Mouse (Mus musculus) naive thymus-derived CD4-positive, alpha-beta T cell, adult 2 months (primary cell): ENCODE measurements around the gene Cry2.
"Not testable (repeated sequence)": the region's sequence is repeated elsewhere in the genome, so short reads cannot be mapped to it uniquely, and the experiment has no call there.

Experiments
- DNase-seq: peaks from one replicate; pipeline ENCODE4 v3.0.0-alpha.2; 2011; ENCODE audit warnings: low read depth

Gene Cry2

GRCm38 (mm10) chr2:92422388-92423135 lies 11.3 kb downstream of the Cry2 start:
- no peak for DNase-seq

GRCm38 (mm10) chr2:92421723-92422387 lies 12.0 kb downstream of the Cry2 start:
- DNase-seq, result no peak

DNA sequence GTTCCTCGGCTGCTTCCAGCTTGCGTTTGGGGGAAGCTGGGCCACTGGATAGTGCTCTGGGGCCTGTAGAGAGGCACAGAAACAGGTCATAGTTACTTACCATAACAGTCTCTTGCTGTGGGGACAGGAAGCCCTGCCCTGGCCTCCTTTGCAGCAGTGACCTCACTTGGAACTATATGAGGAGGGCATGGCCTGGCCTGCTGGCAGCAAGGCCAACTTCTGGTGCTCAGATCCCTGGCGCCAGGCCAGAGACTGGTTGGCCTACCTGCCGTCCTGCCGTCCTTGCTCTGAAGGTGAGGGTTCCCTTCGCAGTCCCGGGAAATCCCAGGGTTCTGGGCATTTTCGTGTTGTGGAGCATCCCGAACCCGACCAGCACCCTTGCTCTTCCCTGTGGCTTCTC lies 22.1 kb downstream of the Cry2 start:
- DNase-seq, result no peak

- DNase-seq, result no peak
These were observed 25.4 kb downstream of the Cry2 start for GRCm38 (mm10) chr2:92408309-92409045.

- no peak for DNase-seq
These were observed 28.2 kb downstream of the Cry2 start for GRCm38 (mm10) chr2:92405687-92406086.

- DNase-seq, result no peak
These were observed 29.1 kb downstream of the Cry2 start for GRCm38 (mm10) chr2:92404737-92405136.

DNA sequence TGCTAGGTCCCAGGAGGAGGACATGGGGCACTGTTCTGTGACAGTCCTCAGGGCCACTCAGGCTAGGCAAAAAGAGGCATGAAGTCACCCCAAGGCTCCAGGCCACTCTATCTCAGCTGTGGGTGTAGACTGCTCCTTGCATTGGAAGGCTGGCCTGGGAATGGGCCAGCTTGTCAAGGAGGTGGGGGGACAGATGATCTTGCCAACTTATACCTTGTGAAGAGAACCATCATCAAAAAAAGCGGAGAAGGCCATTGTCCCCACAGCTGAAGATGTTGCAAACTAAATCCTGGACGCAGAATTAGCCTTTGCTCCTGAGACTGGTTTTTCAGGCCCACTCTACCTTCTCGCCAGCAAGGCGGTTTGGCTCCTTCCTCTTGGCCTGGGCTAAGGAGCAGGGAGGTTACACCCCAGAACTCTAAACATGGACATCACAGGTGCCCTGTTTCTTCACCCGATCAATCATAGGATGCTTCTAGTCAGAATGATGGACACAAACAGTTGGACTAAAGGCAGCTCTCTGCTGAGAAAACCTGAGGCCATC lies 30.0 kb downstream of the Cry2 start:
- no peak for DNase-seq

- DNase-seq, result no peak
These were observed 31.1 kb downstream of the Cry2 start for GRCm38 (mm10) chr2:92402591-92403326.

GRCm38 (mm10) chr2:92401091-92401561 lies 32.7 kb downstream of the Cry2 start, which contains the start of gene Mapk8ip1:
Gene Mapk8ip1 (minus strand): TSS chr2:92401263.
- DNase-seq, result no peak

DNA sequence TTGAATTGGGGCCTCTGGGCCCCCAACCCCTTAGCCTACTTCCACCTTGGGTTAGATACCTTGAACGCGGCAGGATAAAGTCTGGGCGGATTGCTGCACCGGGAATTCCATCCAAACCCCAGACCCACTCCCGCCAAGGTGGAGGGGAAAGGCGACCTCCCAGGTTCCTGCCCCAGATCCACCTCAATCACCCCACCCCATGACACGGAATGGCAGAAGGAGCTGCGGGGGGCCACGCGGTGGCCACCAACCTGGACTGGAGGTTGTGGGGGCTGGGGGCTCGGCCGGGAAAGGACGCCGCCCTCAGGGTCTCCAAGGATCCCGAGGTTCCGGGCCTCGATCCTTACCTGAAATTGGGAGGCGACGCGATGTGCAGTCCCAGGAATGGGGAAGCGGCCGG lies 33.2 kb downstream of the Cry2 start:
- DNase-seq, result no peak

DNA sequence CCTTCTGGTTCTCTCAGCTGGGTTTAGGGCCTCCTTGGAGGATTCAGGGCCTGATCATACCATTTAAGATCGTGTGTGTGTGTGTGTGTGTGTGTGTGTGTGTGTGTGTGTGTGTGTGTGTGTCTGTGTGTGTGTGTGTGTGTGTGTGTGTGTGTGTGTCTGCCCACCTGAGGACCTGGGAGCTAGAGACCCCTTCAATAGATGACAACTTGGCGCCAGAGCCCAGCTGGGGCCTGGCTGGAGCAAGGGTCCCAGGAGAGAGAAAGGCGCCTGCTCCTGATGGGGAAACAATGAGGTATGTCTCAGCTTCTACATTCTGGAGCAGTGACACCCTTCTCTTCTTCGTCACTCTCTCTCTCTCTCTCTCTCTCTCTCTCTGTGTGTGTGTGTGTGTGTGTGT lies 34.0 kb downstream of the Cry2 start:
- not testable (repeated sequence) for DNase-seq

DNA sequence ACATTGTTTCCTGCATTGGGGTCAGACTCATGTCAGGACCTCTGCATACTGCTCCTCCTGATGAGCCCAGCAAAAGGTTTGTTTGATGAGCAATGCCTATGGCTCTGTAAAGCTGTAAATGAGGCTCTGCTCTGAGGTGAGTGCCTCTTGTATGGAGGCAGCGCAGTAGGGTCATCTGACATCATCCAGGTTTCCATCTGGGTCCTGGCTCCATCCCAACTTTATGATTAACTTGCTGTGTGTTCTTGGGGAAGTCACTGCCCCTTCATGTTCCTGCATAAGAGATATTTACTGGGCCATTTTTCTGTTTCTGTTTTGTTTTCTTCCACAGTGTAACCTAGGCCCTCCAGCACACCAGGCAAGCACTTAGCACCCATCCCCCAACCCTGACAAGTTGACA lies 36.4 kb downstream of the Cry2 start:
- no peak for DNase-seq

DNA sequence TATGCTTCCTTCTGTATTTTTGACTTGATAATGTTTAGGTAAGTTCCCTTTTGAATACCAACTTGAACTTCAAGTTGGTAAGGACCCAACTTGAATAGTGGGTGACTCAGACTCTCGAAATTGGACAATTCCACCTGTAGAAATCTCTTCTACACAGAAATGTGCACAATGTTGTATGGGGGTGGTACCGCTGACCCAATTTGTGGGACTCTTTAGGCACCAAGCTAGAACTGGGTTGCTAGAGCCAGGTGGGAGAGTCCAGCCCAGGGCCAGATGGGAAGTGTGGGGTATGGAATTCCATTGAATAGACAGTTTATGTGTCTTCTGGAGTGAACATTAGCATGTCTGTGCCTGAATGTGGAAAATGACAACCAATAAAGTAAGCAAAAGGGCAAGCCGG lies 38.3 kb downstream of the Cry2 start:
- DNase-seq, result no peak

DNA sequence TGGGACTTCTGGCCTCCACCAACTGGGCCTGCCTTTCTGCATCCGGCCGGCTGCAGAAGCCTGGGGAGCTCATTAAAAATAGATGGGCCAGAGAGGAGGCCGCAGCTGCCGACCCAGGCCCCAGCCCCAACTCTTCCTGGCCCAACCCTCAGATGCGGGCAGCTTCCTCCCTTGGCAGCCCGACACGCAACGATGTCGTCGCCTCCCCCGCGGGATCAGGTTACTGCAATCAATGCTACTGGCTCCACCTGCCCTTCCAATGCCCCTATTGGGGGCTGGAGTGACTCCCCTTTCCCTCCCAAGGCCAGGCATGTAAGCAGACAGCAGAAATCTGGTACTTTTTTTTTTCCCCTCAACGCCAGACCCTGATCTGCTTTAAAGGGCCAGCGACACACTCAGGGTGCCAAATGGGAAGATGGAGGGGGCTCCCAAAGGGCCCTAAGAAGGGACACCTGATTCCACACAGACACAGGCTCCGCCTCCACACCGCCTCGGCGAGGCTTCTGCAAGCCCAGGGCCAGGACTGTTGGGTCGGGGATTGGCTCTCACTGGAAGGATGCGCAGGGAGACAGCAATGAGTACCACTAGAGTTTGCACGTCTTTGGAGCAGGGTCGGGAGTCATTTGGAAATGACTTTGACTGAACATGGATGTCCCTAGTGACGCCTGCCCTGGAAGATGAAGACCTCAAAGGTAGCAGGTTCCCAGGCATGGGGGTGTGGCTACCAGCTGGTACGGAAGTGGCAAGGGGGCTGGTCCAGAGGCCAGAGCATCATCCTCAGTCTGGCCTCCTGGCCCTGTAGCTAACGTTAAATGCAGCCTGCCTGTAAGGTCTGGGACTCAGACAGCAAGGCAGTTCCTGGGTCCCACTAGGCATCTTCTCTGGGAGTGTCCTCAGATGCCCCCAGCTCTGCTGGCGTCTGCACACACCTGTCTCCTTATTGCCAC lies 41.3 kb downstream of the Cry2 start:
- no peak for DNase-seq

GRCm38 (mm10) chr2:92391703-92392317 lies 42.0 kb downstream of the Cry2 start:
- no peak for DNase-seq

DNA sequence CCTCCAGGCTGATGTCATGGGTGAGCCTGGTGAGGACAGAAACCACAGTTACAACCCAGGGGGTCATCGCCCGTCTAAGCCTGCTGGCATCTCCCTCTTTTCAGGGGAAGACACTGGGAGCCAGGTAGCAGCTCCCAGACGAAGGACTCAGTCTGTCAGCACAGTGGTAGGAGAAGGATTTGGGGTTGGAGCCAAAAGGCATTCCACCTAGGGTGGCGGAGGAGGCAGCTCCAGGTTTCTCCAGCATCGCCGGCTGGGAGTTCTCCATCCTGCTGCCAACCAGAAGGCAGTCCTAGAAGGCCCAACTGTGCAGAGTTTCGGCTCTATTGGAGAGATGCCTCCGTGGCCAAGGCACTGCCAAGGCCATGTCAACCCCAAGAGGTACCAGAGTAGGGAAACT lies 42.7 kb downstream of the Cry2 start:
- DNase-seq, result no peak

- DNase-seq, result no peak
These were observed 43.5 kb downstream of the Cry2 start for GRCm38 (mm10) chr2:92390206-92390930.

DNA sequence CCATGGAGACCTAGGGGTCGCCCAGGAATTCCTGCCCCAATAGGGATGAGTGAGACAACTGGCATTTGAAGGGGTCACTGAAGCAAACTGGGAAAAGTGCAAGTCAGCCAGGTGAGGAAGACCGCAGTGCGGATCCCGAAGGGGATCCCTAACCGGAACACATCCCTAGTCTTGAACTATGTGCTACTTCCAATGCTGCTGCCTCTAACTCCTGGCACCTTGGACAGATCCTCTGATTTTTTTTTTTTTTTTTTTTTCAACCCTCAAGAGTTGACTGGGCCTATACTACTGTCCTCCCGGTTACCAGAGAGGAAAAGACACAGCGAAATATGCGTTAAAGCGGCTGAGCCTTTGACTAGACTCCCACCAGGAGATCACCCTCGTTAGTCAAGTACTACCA lies 44.2 kb downstream of the Cry2 start:
- DNase-seq, result no peak

DNA sequence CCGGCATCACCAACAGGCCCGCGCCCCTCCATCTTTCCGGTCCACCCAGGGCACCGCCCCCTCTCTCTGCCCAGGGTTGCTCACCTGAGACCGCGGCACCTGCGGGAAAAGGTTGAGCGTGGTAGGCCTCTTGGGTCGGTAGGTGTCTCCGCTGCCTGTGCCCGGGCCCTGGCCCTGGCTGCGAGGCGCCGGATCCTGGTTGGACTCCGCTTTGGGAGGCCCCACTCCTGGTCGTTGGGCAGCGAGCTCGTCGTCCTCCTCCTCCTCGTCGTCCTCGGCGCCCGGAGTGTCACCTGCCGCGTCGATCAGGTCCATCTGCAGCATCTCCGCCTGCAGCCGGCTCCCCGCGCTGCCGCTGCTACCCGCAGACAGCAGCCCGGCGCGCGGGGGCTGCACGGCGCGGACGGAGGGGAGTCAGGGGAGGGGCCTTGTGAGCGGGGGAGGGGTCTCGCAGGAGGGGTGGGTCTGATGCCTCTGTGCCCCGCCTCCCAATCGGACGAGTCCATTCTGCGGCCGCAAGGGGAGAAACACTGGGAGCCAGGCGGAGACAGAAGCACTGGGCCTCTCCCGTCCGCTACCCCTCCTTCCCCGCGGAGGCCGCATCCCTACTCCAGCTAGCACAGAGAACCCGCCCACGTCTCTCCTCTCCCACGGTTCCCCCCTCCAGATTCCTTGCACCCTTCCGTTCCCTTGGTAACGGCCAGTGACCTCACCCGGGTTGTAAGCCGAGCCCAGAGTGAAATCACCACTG lies 44.8 kb downstream of the Cry2 start:
- peak; percentile 58 for DNase-seq
